Mouse (Mus musculus) megakaryocyte progenitor cell, adult 5-6 weeks (primary cell): ENCODE measurements at regions not wholly inside any gene's neighbourhood (a gene's known extent, or its start where the extent isn't known, plus 50 kb on each side); places are given as distances from the start of the nearest gene placed in this dataset.

ENCODE experiments used
- ATAC-seq: replicated peaks from 2 replicates; pipeline ENCODE4 v1.8.0; 2016; ENCODE audit warnings: mild to moderate bottlenecking, moderate TSS enrichment, inconsistent platforms; ENCODE audit not compliant: poor library complexity

- ATAC-seq: no peak
These were observed 278.9 kb upstream of the Gm21293 start for GRCm38 (mm10) chr10:103863909-103864308.

- ATAC-seq: no peak
These were observed 232.7 kb upstream of the Gm21293 start for GRCm38 (mm10) chr10:103910098-103910497.

- ATAC-seq: no peak
These were observed 184.6 kb upstream of the Gm21293 start for GRCm38 (mm10) chr10:103958183-103958582.

GRCm38 (mm10) chr10:103976059-103976458 is 166.7 kb upstream of the Gm21293 start:
- no peak for ATAC-seq

- no peak for ATAC-seq
These were observed 158.4 kb upstream of the Gm21293 start for GRCm38 (mm10) chr10:103984287-103984956.

GRCm38 (mm10) chr10:104019540-104019939 is 123.2 kb upstream of the Gm21293 start:
- no peak for ATAC-seq

GRCm38 (mm10) chr10:104021593-104021992 is 121.2 kb upstream of the Gm21293 start:
- ATAC-seq: no peak

- ATAC-seq: no peak
These were observed 114.6 kb upstream of the Gm21293 start for GRCm38 (mm10) chr10:104028162-104028561.

- ATAC-seq: no peak
These were observed 110.0 kb upstream of the Gm21293 start for GRCm38 (mm10) chr10:104032771-104033170.

- ATAC-seq: 0 out of 2 replicates have a peak, but pooled peaks have one; percentile 34
These were observed 100.9 kb upstream of the Gm21293 start for GRCm38 (mm10) chr10:104041729-104042386.

- ATAC-seq: no peak
These were observed 100.4 kb upstream of the Gm21293 start for GRCm38 (mm10) chr10:104042387-104042775.

- peak; percentile 58 for ATAC-seq
These were observed 99.2 kb upstream of the Gm21293 start for GRCm38 (mm10) chr10:104043569-104043968.
